Mouse (Mus musculus) limb, embryonic 11.5 days (tissue): ENCODE results near the gene Camk2g. TPM values are rescaled to one million over a fixed set of nuclear protein-coding genes. Genes with fewer than 3 reads are reported as not detected.

Experiments
- ATAC-seq: fragments of 200-750 bp; cut with Nextera tagmentation; 2 replicates; pipeline ENCODE4 v1.8.0; 2017; ENCODE audit warnings: low read depth; ENCODE audit not compliant: insufficient number of reproducible peaks, low FRiP score, low TSS enrichment
- DNase-seq: peaks from one replicate; pipeline ENCODE4 v3.0.0-alpha.2; 2015; ENCODE audit warnings: low spot score
- H3K27ac ChIP-seq: fragments of 300-500 bp; sonication (generic); replicated peaks from 2 replicates; pipeline ENCODE4 v1.5.1; 2014; ENCODE audit warnings: low read depth, mild to moderate bottlenecking, low read length
- H3K27me3 ChIP-seq: fragments of 300-500 bp; sonication (generic); 2 replicates; pipeline ENCODE4 v1.6.1; 2014; ENCODE audit warnings: mild to moderate bottlenecking, low read length, mixed read lengths; ENCODE audit not compliant: control insufficient read depth, insufficient read depth
- H3K36me3 ChIP-seq: fragments of 300-500 bp; sonication (generic); 2 replicates; pipeline ENCODE4 v1.6.1; 2014; ENCODE audit warnings: mild to moderate bottlenecking, low read length, moderate library complexity, mixed read lengths; ENCODE audit not compliant: control insufficient read depth, insufficient read depth
- H3K4me1 ChIP-seq: fragments of 300-500 bp; sonication (generic); 2 replicates; pipeline ENCODE4 v1.6.1; 2014; ENCODE audit warnings: low read length, mixed read lengths; ENCODE audit not compliant: control insufficient read depth, insufficient read depth
- H3K4me2 ChIP-seq: fragments of 300-500 bp; sonication (generic); 2 replicates; pipeline ENCODE4 v1.6.1; 2014; ENCODE audit warnings: low read depth, mild to moderate bottlenecking, moderate library complexity; ENCODE audit not compliant: severe bottlenecking
- H3K4me3 ChIP-seq: fragments of 300-500 bp; sonication (generic); 2 replicates; pipeline ENCODE4 v1.5.1; 2014; ENCODE audit warnings: low read depth, low read length
- H3K9ac ChIP-seq: fragments of 300-500 bp; sonication (generic); 2 replicates; pipeline ENCODE4 v1.6.1; 2014; ENCODE audit warnings: mild to moderate bottlenecking, low read length
- H3K9me3 ChIP-seq: fragments of 300-500 bp; sonication (generic); 2 replicates; pipeline ENCODE4 v1.6.1; 2016; ENCODE audit warnings: low read length; ENCODE audit not compliant: control insufficient read depth
- WGBS: fragments of 180-500 bp; shearing (Covaris S2); extraction: QIAGEN DNeasy Blood & Tissue Kit; methylation state at CpG from one replicate; pipeline ENCODE4 v1.1.7; 2014; 5-methylcytosine and 5-hydroxymethylcytosine counted together
- polyA plus RNA-seq: library from polyadenylated mRNA; unstranded; fragments of >200 nt; fragmentation: Nextera tagmentation; extraction: Ambion mirVana; gene quantifications from 2 replicates; pipeline ENCODE4 v1.2.1, GENCODE M21; 2014

Camk2g gene
- polyA plus RNA-seq, 1 experiment from 2014 or later = 60.2 TPM

DNA sequence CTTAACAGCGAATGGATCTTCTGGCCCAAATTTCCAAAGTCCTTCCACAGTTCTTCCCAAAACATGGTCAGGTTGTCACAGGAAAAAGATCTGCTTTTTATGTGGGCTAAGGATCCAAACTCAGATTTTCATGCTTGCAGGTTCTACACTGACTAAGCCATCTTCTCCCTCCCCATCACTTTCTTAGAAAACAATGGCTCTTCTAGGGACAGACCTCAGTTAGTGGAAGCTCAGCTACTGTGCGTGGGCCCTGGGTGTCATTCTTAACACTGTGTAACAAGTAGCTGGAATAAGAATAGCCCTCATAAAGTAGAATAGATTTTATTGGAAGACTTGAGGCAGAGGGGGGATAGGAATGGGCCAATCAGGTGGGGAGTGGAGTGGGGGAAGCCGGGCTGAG is 21.6 kb upstream of the Camk2g start:
- Histone ChIP-seq H3K4me1 (no peaks in the 10 kb centered on the region), H3K27ac (no peak overlapping the region), H3K36me3 (no peaks in the 10 kb centered on the region), H3K9me3 (no peaks in the 10 kb centered on the region), H3K9ac (no peak overlapping the region), H3K27me3 (no peaks in the 10 kb centered on the region), H3K4me3 (no peak overlapping the region), H3K4me2 (no peak overlapping the region)
- 80% methylated on average over 3 of the region's 3 CpGs for WGBS
- ATAC-seq (no peak), DNase-seq (no peak)

DNA sequence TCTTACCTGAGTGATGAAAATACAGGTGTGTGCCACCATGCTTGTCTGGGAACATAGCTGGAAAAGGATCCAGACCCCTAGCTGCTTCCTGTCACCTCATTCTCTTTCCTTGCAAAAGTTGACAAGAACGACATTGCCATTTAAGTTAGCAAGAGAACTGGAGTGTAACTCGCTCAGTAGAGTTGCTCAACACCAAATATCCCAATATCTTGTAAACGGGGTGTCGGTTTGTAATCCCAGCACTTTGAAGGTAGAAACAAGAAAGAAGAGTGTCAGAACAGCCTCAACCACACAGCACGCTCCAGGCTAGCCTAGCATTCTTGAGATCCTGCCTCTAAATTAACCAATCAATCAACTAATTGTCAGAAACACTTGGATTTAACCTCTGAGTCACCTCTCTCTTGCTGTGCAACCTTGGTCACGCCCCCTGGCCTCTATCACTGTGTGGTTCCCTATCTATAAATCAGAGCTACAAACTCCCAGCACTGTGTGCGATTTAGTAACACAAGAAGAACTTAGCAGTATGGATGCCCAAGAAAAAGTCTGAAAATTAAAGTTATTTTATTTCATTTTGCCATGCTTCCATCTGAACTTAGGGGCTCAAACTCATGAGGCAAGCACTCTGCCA is 18.0 kb upstream of the Camk2g start:
- ATAC-seq (no peak), DNase-seq (no peak)
- Histone ChIP-seq H3K36me3 (no peaks in the 10 kb centered on the region), H3K4me1 (no peaks in the 10 kb centered on the region), H3K27me3 (no peaks in the 10 kb centered on the region), H3K4me3 (no peak overlapping the region), H3K9ac (no peak overlapping the region), H3K9me3 (no peaks in the 10 kb centered on the region), H3K27ac (no peak overlapping the region), H3K4me2 (no peak overlapping the region)
- 51% methylated on average over 7 of the region's 7 CpGs for WGBS

DNA sequence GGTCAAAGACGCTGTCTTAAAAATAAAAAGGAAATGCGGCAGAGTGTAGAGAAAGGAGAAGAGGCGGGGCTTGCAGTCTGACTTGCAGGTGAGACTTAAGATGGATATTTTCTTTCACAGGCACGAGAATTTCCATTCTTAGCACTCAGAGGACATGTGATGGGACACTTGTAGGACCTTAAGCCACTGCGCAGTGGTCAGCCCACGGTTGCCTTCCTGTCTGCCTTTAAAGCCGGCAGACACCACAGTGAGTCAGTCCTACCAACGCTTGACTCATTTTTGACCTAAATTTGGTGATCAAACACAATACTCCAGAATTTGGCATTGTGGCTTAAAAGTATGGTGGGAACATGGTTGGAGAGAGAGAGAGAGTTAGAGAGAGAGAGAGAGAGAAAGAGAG is 17.3 kb upstream of the Camk2g start:
- 90% methylated on average over 8 of the region's 8 CpGs for WGBS
- H3K27ac ChIP-seq = no peak overlapping the region

DNA sequence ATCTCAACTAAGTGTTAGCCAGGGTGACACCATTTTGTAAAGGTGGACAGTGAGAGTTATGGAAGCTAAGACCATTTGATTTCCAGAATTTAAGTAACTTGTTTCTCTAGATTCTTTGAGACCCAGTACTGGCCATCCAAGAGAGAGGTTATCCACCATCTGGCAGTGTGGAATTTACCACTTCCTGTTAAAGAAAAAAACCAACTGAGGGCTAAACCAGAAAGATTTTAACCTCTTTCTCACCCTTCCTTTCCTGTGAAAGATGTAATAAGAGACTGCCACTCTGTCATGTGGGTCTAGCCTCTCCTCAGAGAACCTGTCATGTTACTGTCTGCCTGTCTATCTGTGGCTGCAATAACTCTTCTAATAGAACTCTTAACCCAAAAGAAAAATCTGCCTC is 15.9 kb upstream of the Camk2g start:
- Histone ChIP-seq H3K9ac (no peak overlapping the region), H3K36me3 (no peaks in the 10 kb centered on the region)
- ATAC-seq = no peak

More for the DNA sequence above, 17.3 kb upstream of the Camk2g start:
- no peaks in the 10 kb centered on the region for H3K36me3 ChIP-seq
- no peak overlapping the region for H3K9ac ChIP-seq
- H3K9me3 ChIP-seq = no peaks in the 10 kb centered on the region
- no peaks in the 10 kb centered on the region for H3K4me1 ChIP-seq
- DNase-seq (no peak), ATAC-seq (no peak)
- no peak overlapping the region for H3K4me2 ChIP-seq
- no peaks in the 10 kb centered on the region for H3K27me3 ChIP-seq
- no peak overlapping the region for H3K4me3 ChIP-seq

DNA sequence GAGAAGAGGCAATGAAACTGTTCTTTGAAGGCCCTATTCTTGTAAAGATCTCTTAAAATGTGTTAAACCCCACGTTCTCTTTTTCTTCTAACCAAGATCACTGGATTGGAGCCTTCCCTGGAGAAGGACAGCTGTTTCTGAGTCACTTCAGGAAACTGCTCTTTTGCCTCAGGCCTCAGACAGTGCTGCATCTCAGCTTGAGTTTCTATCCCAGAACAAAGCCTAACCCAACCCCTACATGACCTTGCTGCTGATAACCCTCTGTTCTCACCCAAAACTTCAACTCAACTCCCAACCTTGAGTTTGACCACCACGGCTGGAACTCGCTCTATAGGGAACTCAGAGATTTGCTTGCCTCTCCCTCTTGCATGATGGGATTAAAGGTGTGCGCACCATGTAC is 15.5 kb upstream of the Camk2g start:
- WGBS = 71% methylated on average over 4 of the region's 4 CpGs
- no peak overlapping the region for H3K4me3 ChIP-seq
- H3K4me1 ChIP-seq = no peaks in the 10 kb centered on the region
- H3K27me3 ChIP-seq = no peaks in the 10 kb centered on the region
- no peak for ATAC-seq
- DNase-seq = no peak
- no peaks in the 10 kb centered on the region for H3K9me3 ChIP-seq
- no peaks in the 10 kb centered on the region for H3K36me3 ChIP-seq
- no peak overlapping the region for H3K9ac ChIP-seq
- H3K27ac ChIP-seq = no peak overlapping the region
- no peak overlapping the region for H3K4me2 ChIP-seq

More for the DNA sequence above, 15.9 kb upstream of the Camk2g start:
- Histone ChIP-seq H3K27ac (no peak overlapping the region), H3K27me3 (no peaks in the 10 kb centered on the region), H3K4me3 (no peak overlapping the region), H3K4me1 (no peaks in the 10 kb centered on the region), H3K9me3 (no peaks in the 10 kb centered on the region), H3K4me2 (no peak overlapping the region)
- no peak for DNase-seq

DNA sequence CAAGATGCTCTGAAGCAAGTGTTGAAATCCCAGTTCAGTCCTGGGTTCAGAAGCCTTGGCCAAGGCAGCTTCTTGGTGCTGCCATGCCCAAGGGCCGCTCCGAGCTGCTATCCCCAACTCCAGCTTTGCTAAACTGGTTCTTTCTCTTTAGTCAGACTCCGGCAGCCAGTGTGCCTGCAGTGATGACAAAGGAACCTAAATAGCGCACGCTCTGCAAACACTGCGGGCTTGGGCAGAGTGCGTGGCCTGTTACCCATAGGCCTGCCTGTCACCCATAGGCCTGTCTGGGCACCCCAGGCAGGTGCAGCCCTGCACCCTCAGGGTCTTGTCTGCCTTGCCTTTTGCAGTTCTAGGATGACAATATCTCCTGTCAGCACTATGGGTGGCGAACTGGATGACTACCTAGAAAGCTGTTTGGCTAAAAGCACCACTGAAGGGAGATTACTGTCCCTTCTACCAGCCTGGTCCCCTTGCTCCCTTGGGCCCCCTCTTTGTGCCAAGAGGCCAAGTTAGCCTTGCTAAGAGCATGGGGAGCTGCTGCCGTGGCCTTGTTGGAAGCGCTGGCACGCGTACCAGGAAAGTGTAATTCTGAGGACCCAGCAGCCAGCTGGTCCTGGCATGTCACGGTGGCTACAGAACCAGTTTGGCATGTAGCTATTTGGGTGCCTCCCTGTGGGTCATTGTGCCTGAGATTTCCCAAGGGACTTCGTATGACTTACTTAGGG is 12.4 kb upstream of the Camk2g start:
- Histone ChIP-seq H3K4me3 (no peak overlapping the region), H3K27me3 (no peaks in the 10 kb centered on the region), H3K27ac (no peak overlapping the region), H3K36me3 (no peaks in the 10 kb centered on the region), H3K4me1 (no peaks in the 10 kb centered on the region), H3K9me3 (no peaks in the 10 kb centered on the region), H3K9ac (no peak overlapping the region), H3K4me2 (no peak overlapping the region)
- WGBS = 91% methylated on average over 14 of the region's 14 CpGs
- DNase-seq (no peak), ATAC-seq (no peak)

DNA sequence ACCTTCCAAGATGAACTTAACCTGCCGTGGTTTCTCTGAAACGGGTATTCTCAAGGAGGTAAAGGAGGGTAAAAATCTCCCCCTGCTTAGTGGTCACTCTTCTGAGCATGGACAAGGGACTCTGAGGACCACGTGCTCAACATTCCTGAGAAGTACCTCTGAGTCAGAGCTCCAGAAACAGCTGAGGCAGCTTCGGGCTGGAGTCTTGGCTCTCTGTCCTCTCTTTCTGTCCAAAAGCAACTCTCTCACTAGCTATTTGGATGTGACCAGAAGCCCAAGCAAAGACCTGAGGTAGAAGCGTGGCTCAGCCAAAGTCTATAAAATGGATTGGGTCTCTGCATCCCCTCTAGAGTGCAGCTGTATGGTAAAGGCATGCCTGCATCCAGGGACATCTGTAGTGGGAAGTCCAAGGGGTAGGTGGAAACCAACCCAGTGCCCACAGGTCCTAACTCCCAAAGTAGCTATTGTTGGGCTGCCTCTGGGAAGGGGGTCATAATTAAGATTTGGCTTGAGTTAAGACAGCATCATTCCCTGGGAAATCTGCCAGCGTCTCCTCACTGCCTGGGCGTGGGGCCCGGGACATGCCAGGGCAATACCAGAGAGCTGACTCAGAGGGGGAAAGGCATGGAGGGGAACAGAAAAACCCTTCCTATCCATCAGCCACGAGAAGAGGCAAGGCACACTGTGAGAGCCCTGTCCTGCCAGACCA is 11.2 kb upstream of the Camk2g start:
- H3K4me3 ChIP-seq = no peak overlapping the region
- no peaks in the 10 kb centered on the region for H3K27me3 ChIP-seq
- ATAC-seq = no peak
- H3K4me2 ChIP-seq = no peak overlapping the region
- no peak overlapping the region for H3K27ac ChIP-seq
- no peaks in the 10 kb centered on the region for H3K4me1 ChIP-seq
- no peak overlapping the region for H3K9ac ChIP-seq
- H3K36me3 ChIP-seq = no peaks in the 10 kb centered on the region
- WGBS = 76% methylated on average over 8 of the region's 9 CpGs
- no peaks in the 10 kb centered on the region for H3K9me3 ChIP-seq
- DNase-seq = no peak

DNA sequence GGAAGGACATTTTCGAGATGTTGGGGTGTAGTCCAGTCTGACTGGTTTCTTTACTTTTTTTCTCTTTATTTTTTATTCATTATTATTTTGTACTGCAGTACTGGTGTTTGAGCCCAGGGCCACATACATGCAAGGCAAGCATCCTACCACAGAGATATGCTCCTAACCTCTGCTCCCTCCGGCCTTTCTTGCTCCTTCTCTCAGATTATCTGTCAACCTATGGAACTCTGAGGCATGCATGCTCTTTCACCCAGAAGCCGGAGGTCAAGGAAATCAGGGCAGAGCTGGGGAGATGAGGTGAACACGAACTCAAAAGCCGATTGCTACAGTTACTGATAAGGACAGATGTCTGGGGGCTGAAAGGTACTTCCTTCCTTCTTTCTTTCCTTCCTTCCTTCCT is 10.6 kb upstream of the Camk2g start:
- H3K27me3 ChIP-seq = no peaks in the 10 kb centered on the region
- no peak overlapping the region for H3K4me2 ChIP-seq
- no peak for DNase-seq
- H3K4me3 ChIP-seq = no peak overlapping the region
- H3K27ac ChIP-seq = no peak overlapping the region
- ATAC-seq = no peak
- WGBS = 74% methylated on average over 5 of the region's 5 CpGs
- no peak overlapping the region for H3K9ac ChIP-seq
- no peaks in the 10 kb centered on the region for H3K9me3 ChIP-seq
- no peaks in the 10 kb centered on the region for H3K36me3 ChIP-seq
- no peaks in the 10 kb centered on the region for H3K4me1 ChIP-seq
